Comparison of ENCODE assay signal across 10 mouse cellular contexts in the genomic region with DNA sequence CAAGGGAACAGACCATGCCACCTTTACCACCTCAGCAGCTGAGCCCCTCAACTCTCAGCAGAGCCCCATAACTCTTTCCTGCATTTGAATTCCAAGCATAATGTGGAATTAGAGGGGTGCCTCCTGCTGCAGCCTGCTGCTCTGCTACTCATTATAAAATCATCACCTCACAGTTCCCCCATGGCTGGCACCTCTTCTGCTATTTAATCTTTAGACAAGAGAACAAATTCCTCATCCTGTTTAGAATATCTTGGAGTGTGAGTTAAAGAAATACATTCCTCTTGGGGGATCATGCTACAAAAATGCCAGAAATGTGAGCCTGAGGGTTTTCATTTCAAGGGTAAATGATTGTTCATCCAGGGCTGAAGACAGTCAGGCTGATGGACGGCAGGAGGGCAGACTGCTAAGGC.
DNase-seq lines count a peak whose midpoint lies in the region; ATAC-seq lines count a peak whose summit lies in the region.
"Had no signal": no experiment of that assay in that cellular context is flagged by ENCODE, and none has a peak within 500 bp of the region (broad histone marks: within the 10 kb centered on the region; RNA-seq: fewer than 3 reads in every experiment).

No protein-coding gene starts in this region.

- 46% methylated on average over 1 of the region's 1 CpGs for WGBS in hindbrain, embryonic 13.5 days
- 63% methylated on average over 1 of the region's 1 CpGs for WGBS in hindbrain, embryonic 10.5 days
- WGBS in neural tube, embryonic 11.5 days = 44% methylated on average over 1 of the region's 1 CpGs
- 40% methylated on average over 1 of the region's 1 CpGs for WGBS in forebrain, embryonic 10.5 days
- WGBS in neural tube, embryonic 14.5 days = 46% methylated on average over 1 of the region's 1 CpGs

- H3K4me3 ChIP-seq in hindbrain, embryonic 13.5 days = no peak overlapping the region
- no peak overlapping the region for H3K4me3 ChIP-seq in hindbrain, embryonic 10.5 days
- H3K4me3 ChIP-seq in neural tube, embryonic 11.5 days (ENCODE audit: low read depth, low read length) = no peak overlapping the region
- no peak overlapping the region for H3K4me3 ChIP-seq in forebrain, embryonic 10.5 days
- H3K4me3 ChIP-seq in neural tube, embryonic 14.5 days (ENCODE audit: low read depth, low read length) = no peak overlapping the region

- H3K9me3 ChIP-seq in hindbrain, embryonic 13.5 days = no peaks in the 10 kb centered on the region
- H3K9me3 ChIP-seq in hindbrain, embryonic 10.5 days = no peaks in the 10 kb centered on the region
- H3K9me3 ChIP-seq in neural tube, embryonic 11.5 days (ENCODE audit: control insufficient read depth, low read length) = no peaks in the 10 kb centered on the region
- H3K9me3 ChIP-seq in forebrain, embryonic 10.5 days = no peaks in the 10 kb centered on the region
- no peaks in the 10 kb centered on the region for H3K9me3 ChIP-seq in neural tube, embryonic 14.5 days (ENCODE audit: control insufficient read depth, low read length)

- no peaks in the 10 kb centered on the region for H3K27me3 ChIP-seq in hindbrain, embryonic 13.5 days
- no peaks in the 10 kb centered on the region for H3K27me3 ChIP-seq in hindbrain, embryonic 10.5 days (ENCODE audit: insufficient read depth, poor library complexity, severe bottlenecking)
- H3K27me3 ChIP-seq in neural tube, embryonic 11.5 days (ENCODE audit: control insufficient read depth, insufficient read depth, low read length) = no peaks in the 10 kb centered on the region
- H3K27me3 ChIP-seq in forebrain, embryonic 10.5 days (ENCODE audit: poor library complexity, severe bottlenecking) = no peaks in the 10 kb centered on the region
- H3K27me3 ChIP-seq in neural tube, embryonic 14.5 days (ENCODE audit: control insufficient read depth, insufficient read depth, low read length) = no peaks in the 10 kb centered on the region

- H3K4me2 ChIP-seq in hindbrain, embryonic 13.5 days = no peak overlapping the region
- no peak overlapping the region for H3K4me2 ChIP-seq in neural tube, embryonic 11.5 days (ENCODE audit: low read depth)
- no peak overlapping the region for H3K4me2 ChIP-seq in neural tube, embryonic 14.5 days (ENCODE audit: low read depth, low read length)

- H3K4me1 ChIP-seq in hindbrain, embryonic 13.5 days (replicated peaks) = peaks cover 47% of the 10 kb centered on the region
- peaks cover 6% of the 10 kb centered on the region; the same call in 1 of the 2 replicates for H3K4me1 ChIP-seq in hindbrain, embryonic 10.5 days (replicated peaks)
- peaks cover 9% of the 10 kb centered on the region for H3K4me1 ChIP-seq in neural tube, embryonic 11.5 days (ENCODE audit: control insufficient read depth, insufficient read depth, low read length)
- peaks cover 26% of the 10 kb centered on the region for H3K4me1 ChIP-seq in forebrain, embryonic 10.5 days
- peaks cover 22% of the 10 kb centered on the region; the same call in 1 of the 2 replicates for H3K4me1 ChIP-seq in neural tube, embryonic 14.5 days (ENCODE audit: control insufficient read depth, insufficient read depth, low read length)

- H3K27ac ChIP-seq in hindbrain, embryonic 13.5 days = peak overlapping the region; percentile 72
- no peak overlapping the region for H3K27ac ChIP-seq in hindbrain, embryonic 10.5 days
- no peak overlapping the region for H3K27ac ChIP-seq in neural tube, embryonic 11.5 days (ENCODE audit: low read depth, low read length)
- peak overlapping the region; percentile 54; the same call in 1 of the 2 replicates for H3K27ac ChIP-seq in forebrain, embryonic 10.5 days
- H3K27ac ChIP-seq in neural tube, embryonic 14.5 days (ENCODE audit: low read depth, low read length) = peak overlapping the region; percentile 2; the same call in 1 of the 2 replicates

- no peak for DNase-seq in hindbrain, embryonic 10.5 days (ENCODE audit: low spot score)
- DNase-seq in neural tube, embryonic 11.5 days (ENCODE audit: low spot score) = peak; percentile 22
- DNase-seq in neural tube, embryonic 10.5 days (ENCODE audit: extremely low spot score, low spot score) = no peak
- no peak for DNase-seq in forebrain, embryonic 10.5 days (ENCODE audit: extremely low spot score, low spot score)
- DNase-seq in T-cell, adult 2 months (ENCODE audit: low spot score) = no peak
- no peak for DNase-seq in urinary bladder, postnatal 10 days (ENCODE audit: low spot score)
- DNase-seq: adrenal gland, adult 2 months; cerebellum, adult 9-11 months had no signal

- no peak overlapping the region for H3K9ac ChIP-seq in hindbrain, embryonic 13.5 days
- no peak overlapping the region for H3K9ac ChIP-seq in neural tube, embryonic 11.5 days (ENCODE audit: low read length)
- H3K9ac ChIP-seq in neural tube, embryonic 14.5 days (replicated peaks; ENCODE audit: low read depth, low read length) = no peak overlapping the region

- no peak for ATAC-seq in hindbrain, embryonic 13.5 days (ENCODE audit: low FRiP score)
- ATAC-seq in neural tube, embryonic 11.5 days (ENCODE audit: insufficient read depth, low FRiP score, low TSS enrichment) = no peak
- no peak for ATAC-seq in neural tube, embryonic 14.5 days (ENCODE audit: low read depth)

- peaks cover 23% of the 10 kb centered on the region for H3K36me3 ChIP-seq in hindbrain, embryonic 13.5 days
- H3K36me3 ChIP-seq in hindbrain, embryonic 10.5 days = peaks cover 63% of the 10 kb centered on the region
- peaks cover 2% of the 10 kb centered on the region; the same call in 1 of the 2 replicates for H3K36me3 ChIP-seq in neural tube, embryonic 11.5 days (ENCODE audit: control insufficient read depth, insufficient read depth, low read length)
- peaks cover 64% of the 10 kb centered on the region for H3K36me3 ChIP-seq in forebrain, embryonic 10.5 days (replicated peaks)
- H3K36me3 ChIP-seq in neural tube, embryonic 14.5 days (ENCODE audit: control insufficient read depth, insufficient read depth, low read length) = peaks cover 8% of the 10 kb centered on the region

Comparison
In these comparisons a context has a peak if more than half of its experiments do, and no peak if none do; other contexts are left out.
1. H3K27ac ChIP-seq: peak in hindbrain, embryonic 13.5 days (single experiment), forebrain, embryonic 10.5 days (single experiment) and neural tube, embryonic 14.5 days (single experiment); none in hindbrain, embryonic 10.5 days (single experiment) and neural tube, embryonic 11.5 days (single experiment).